Mouse (Mus musculus) cerebellum, adult 2 months (tissue): Measurements from ENCODE around the gene Ndufa11.

Source experiments
- CTCF ChIP-seq: fragments of 200-500 bp; IDR thresholded peaks from 2 replicates; pipeline ENCODE4 v1.5.1; 2011; ENCODE audit warnings: low read depth, mild to moderate bottlenecking, control low read depth, low read length, moderate library complexity, borderline replicate concordance; ENCODE audit not compliant: insufficient read depth
- POLR2A ChIP-seq: fragments of 200-500 bp; IDR thresholded peaks from 2 replicates; pipeline ENCODE4 v1.6.1; 2011; ENCODE audit warnings: low read length, control low read depth, borderline replicate concordance; ENCODE audit not compliant: insufficient read depth

DNA sequence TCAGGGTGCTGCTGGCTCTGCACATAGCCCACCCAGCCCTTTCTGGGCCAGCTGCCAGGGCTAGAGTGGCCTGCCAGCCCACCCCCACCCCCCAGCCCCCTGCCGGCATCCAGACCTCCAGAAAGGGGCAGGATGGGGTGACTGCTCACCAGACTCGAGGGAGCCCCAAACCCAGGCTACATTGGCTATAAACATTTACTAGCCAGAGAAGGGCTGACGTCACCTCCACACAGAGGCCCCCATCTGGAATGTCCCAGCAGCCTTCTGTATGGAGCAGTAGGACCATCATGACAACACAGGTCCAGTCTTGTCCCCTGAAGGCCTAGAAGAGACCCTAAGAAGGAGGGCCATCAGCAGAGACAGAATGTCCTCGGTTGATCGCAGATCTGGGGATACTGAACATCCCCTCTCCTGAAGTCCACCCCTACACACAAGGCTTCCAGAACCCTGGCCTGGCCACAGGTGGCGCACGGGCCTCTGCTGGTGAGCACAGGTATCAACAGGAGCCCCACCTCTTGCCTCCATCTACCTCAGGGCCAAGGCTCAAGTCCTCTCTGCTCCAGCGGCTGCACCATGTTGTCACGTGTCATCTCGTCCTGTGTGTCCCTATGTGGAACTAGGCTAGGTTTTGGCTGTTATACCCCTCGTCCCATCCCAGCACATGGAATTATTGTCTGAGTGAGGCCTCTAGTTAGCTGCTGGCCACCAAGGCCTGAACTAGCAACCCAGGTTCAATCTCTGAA, 6.0 kb downstream of the Ndufa11 start:
- TF ChIP-seq POLR2A (no peak), CTCF (0 out of 2 replicates have a peak, but pooled peaks have one; percentile 3)
